ENCODE assay signal across 15 mouse cellular contexts in the genomic region with DNA sequence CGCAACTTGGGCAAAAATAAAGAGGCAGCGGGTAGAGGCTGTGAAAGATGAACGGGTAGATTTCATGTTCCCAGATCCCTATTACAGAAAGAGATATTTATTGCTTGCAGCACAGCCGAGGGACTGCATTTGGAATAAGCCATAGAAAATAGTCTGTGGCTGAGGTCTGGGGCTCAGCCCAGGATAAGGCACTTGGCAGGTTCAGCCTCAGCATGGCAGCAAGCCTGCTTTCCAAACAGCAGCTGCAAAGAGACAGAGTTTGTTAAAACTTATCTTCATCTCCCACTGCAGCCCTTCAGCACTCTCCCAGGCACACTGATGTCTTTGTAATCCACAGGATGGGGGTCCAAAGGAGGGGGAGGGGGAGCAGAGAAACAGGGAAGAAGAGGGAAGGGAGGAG.
DNase-seq lines count a peak whose midpoint lies in the region; TF ChIP-seq lines count a peak whose summit lies in the region.
"Had no signal": no experiment of that assay in that cellular context is flagged by ENCODE, and none has a peak within 500 bp of the region (broad histone marks: within the 10 kb centered on the region; RNA-seq: fewer than 3 reads in every experiment).

No protein-coding gene starts in this region.

- H3ac ChIP-seq in myocyte (ENCODE audit: control insufficient read depth, insufficient read length) = no peak overlapping the region

- H3K4me3 ChIP-seq in myocyte = no peak overlapping the region
- H3K4me3 ChIP-seq: heart, adult 2 months; midbrain, embryonic 12.5 days had no signal

- no peaks in the 10 kb centered on the region for H3K79me2 ChIP-seq in myocyte (ENCODE audit: control insufficient read depth, insufficient read depth)

- no peak overlapping the region for H3K4me2 ChIP-seq in myocyte (ENCODE audit: low read depth)
- H3K4me2 ChIP-seq: midbrain, embryonic 12.5 days had no signal

- intact Hi-C loops in heart, postnatal 10 days (cut with DNase I) = no loop called here

- H3K36me3 ChIP-seq in myocyte (ENCODE audit: control insufficient read depth, insufficient read depth) = no peaks in the 10 kb centered on the region
- H3K36me3 ChIP-seq: midbrain, embryonic 12.5 days had no signal

- no peak for TF ChIP-seq POLR2A in myocyte (IDR thresholded peaks at IDR 0.05; ENCODE audit: insufficient read length, low read depth)

- no peaks in the 10 kb centered on the region for H3K27me3 ChIP-seq in myocyte (ENCODE audit: control insufficient read depth, insufficient read depth, insufficient read length)
- H3K27me3 ChIP-seq: midbrain, embryonic 12.5 days had no signal

- DNase-seq in heart, postnatal 10 days = peak; percentile 4 to 6
- DNase-seq in heart, adult 8-10 months (ENCODE audit: low spot score) = no peak
- DNase-seq in ovary, postnatal 14 days (ENCODE audit: low spot score) = peak; percentile 3
- no peak for DNase-seq in ovary, postnatal 10 days (ENCODE audit: low spot score)
- DNase-seq in frontal cortex, postnatal 36 days (ENCODE audit: low spot score in 2 of 2) = peak; percentile 13 to 24
- no peak for DNase-seq in urinary bladder, postnatal 10 days (ENCODE audit: low spot score)
- DNase-seq in testis, postnatal 14 days (ENCODE audit: low spot score) = no peak
- DNase-seq: adrenal gland, postnatal 25 days; cerebellum, adult 9-11 months; heart, adult 2 months; kidney, postnatal 14 days; liver, postnatal 0 days; thymus, postnatal 4 days had no signal

TF ChIP-seq in myocyte, 11 proteins besides CTCF, POLR2A, EP300 and RAD21:
- TF ChIP-seq MYOG (IDR thresholded peaks at IDR 0.05; ENCODE audit: control insufficient read depth in 1 of 3, insufficient read depth in 1 of 3, insufficient read length in 2 of 3, low read depth in 2 of 3) (peak in 2 of 3 experiments; percentile 23 to 60), MYOD1 (IDR thresholded peaks at IDR 0.05; ENCODE audit: control insufficient read depth in 1 of 3, insufficient read length in 2 of 3, low read depth in 2 of 3) (peak; percentile 35 to 68 (median 49)), E2F4 (IDR thresholded peaks at IDR 0.05; ENCODE audit: insufficient read depth) (no peak), USF1 (IDR thresholded peaks at IDR 0.05; ENCODE audit: low read depth) (no peak)

Comparison
In these comparisons a context has a peak if more than half of its experiments do, and no peak if none do; other contexts are left out.
1. DNase-seq: peak in heart, postnatal 10 days (2 of 2), ovary, postnatal 14 days (single experiment) and frontal cortex, postnatal 36 days (2 of 2); none in heart, adult 8-10 months (single experiment), ovary, postnatal 10 days (single experiment), urinary bladder, postnatal 10 days (single experiment) and testis, postnatal 14 days (single experiment).